In genomic region chr6:54507808-54508207, GRCm38 (mm10) we compare ENCODE assay signal across 13 mouse cellular contexts. TPM values are rescaled to one million over a fixed set of nuclear protein-coding genes. Genes with fewer than 3 reads are reported as not detected.
DNase-seq lines count a peak whose midpoint lies in the region; ATAC-seq and TF ChIP-seq lines count a peak whose summit lies in the region.
"Had no signal": no experiment of that assay in that cellular context is flagged by ENCODE, and none has a peak within 500 bp of the region (broad histone marks: within the 10 kb centered on the region; RNA-seq: fewer than 3 reads in every experiment).

No protein-coding gene starts in this region.

- H3K9me3 ChIP-seq in forebrain, embryonic 11.5 days (ENCODE audit: control insufficient read depth, low read length) = no peaks in the 10 kb centered on the region
- H3K9me3 ChIP-seq in hindbrain, embryonic 14.5 days (ENCODE audit: control insufficient read depth, low read length) = no peaks in the 10 kb centered on the region
- no peaks in the 10 kb centered on the region for H3K9me3 ChIP-seq in midbrain, embryonic 16.5 days (replicated peaks; ENCODE audit: control insufficient read depth, low read length, poor library complexity, severe bottlenecking)

- 54% methylated on average over 5 of the region's 5 CpGs for WGBS in forebrain, embryonic 11.5 days
- 50% methylated on average over 5 of the region's 5 CpGs for WGBS in hindbrain, embryonic 14.5 days
- 49% methylated on average over 5 of the region's 5 CpGs for WGBS in midbrain, embryonic 16.5 days
- WGBS in kidney, adult 2 months = 69% methylated on average over 5 of the region's 5 CpGs

- peaks cover 19% of the 10 kb centered on the region; the same call in 1 of the 2 replicates for H3K4me1 ChIP-seq in forebrain, embryonic 11.5 days (replicated peaks; ENCODE audit: control insufficient read depth, insufficient read depth, low read length)
- peaks cover 18% of the 10 kb centered on the region for H3K4me1 ChIP-seq in hindbrain, embryonic 14.5 days (replicated peaks; ENCODE audit: control insufficient read depth, insufficient read depth, low read length)
- H3K4me1 ChIP-seq in midbrain, embryonic 16.5 days (ENCODE audit: control insufficient read depth, insufficient read depth, low read length) = peaks cover 10% of the 10 kb centered on the region; the same call in 1 of the 2 replicates
- H3K4me1 ChIP-seq in kidney, adult 2 months (ENCODE audit: control insufficient read depth, insufficient read depth, low read length) = no peaks in the 10 kb centered on the region

- no peak overlapping the region for H3K4me3 ChIP-seq in forebrain, embryonic 11.5 days (ENCODE audit: low read depth, low read length)
- H3K4me3 ChIP-seq in hindbrain, embryonic 14.5 days (replicated peaks; ENCODE audit: low read length) = no peak overlapping the region
- H3K4me3 ChIP-seq in midbrain, embryonic 16.5 days (ENCODE audit: low read depth, low read length) = no peak overlapping the region
- no peak overlapping the region for H3K4me3 ChIP-seq in kidney, adult 2 months (ENCODE audit: insufficient read depth, low read depth, low read length)

- TF ChIP-seq CTCF in kidney, adult 2 months (conservative IDR thresholded peaks at IDR 0.05; ENCODE audit: insufficient read depth, insufficient read length, low read depth, low read length) = no peak

- peak; percentile 17; the same call in 1 of the 2 replicates for ATAC-seq in forebrain, embryonic 11.5 days (replicated peaks; ENCODE audit: low FRiP score)
- 0 out of 2 replicates have a peak, but pooled peaks have one; percentile 3 for ATAC-seq in hindbrain, embryonic 14.5 days (ENCODE audit: low FRiP score)
- peak; percentile 61 for ATAC-seq in midbrain, embryonic 16.5 days

- DNase-seq in heart, postnatal 4 days = peak; percentile 9
- DNase-seq in heart, postnatal 25 days (ENCODE audit: low spot score) = no peak
- no peak for DNase-seq in forebrain, embryonic 11.5 days (ENCODE audit: low spot score)
- DNase-seq in hindbrain, embryonic 14.5 days (ENCODE audit: low spot score) = no peak
- no peak for DNase-seq in spleen, adult 12 weeks (ENCODE audit: low spot score)
- DNase-seq in kidney, adult 2 months = no peak
- DNase-seq in cerebellum, adult 18-20 months = no peak
- DNase-seq: adrenal gland, postnatal 14 days; cerebellum, adult 11 months; gastrocnemius, postnatal 25 days; lung, adult 18-20 months; right cerebral cortex, postnatal 25 days had no signal

- peaks cover 2% of the 10 kb centered on the region; the same call in 1 of the 2 replicates for H3K36me3 ChIP-seq in forebrain, embryonic 11.5 days (ENCODE audit: control insufficient read depth, insufficient read depth, low read length)
- peaks cover 21% of the 10 kb centered on the region for H3K36me3 ChIP-seq in hindbrain, embryonic 14.5 days (replicated peaks; ENCODE audit: control insufficient read depth, insufficient read depth)
- H3K36me3 ChIP-seq in midbrain, embryonic 16.5 days (ENCODE audit: control insufficient read depth, insufficient read depth, low read length) = peaks cover 6% of the 10 kb centered on the region
- H3K36me3 ChIP-seq in kidney, adult 2 months (ENCODE audit: control insufficient read depth, insufficient read depth, low read length) = no peaks in the 10 kb centered on the region

- no peak for TF ChIP-seq POLR2A in kidney, adult 2 months (IDR thresholded peaks at IDR 0.05; ENCODE audit: low read depth, low read length)

- H3K27me3 ChIP-seq in forebrain, embryonic 11.5 days (ENCODE audit: control insufficient read depth, insufficient read depth, low read length) = no peaks in the 10 kb centered on the region
- no peaks in the 10 kb centered on the region for H3K27me3 ChIP-seq in hindbrain, embryonic 14.5 days (ENCODE audit: control insufficient read depth, insufficient read depth, low read length)
- H3K27me3 ChIP-seq in midbrain, embryonic 16.5 days (ENCODE audit: control insufficient read depth, insufficient read depth, low read depth, low read length) = no peaks in the 10 kb centered on the region
- no peaks in the 10 kb centered on the region for H3K27me3 ChIP-seq in kidney, adult 2 months (replicated peaks; ENCODE audit: control insufficient read depth, insufficient read depth, low read length)

- no peak overlapping the region for H3K4me2 ChIP-seq in forebrain, embryonic 11.5 days (ENCODE audit: low read depth, low read length, severe bottlenecking)
- no peak overlapping the region for H3K4me2 ChIP-seq in hindbrain, embryonic 14.5 days (replicated peaks)
- H3K4me2 ChIP-seq in midbrain, embryonic 16.5 days (ENCODE audit: low read length) = no peak overlapping the region

- intact Hi-C loops in heart, postnatal 25 days (cut with DNase I) = loop anchor here (1.0 kb wide), 1 partner anchor 117 kb away; no protein-coding TSS in a partner anchor

- peak overlapping the region; percentile 31; the same call in 1 of the 2 replicates for H3K27ac ChIP-seq in forebrain, embryonic 11.5 days (ENCODE audit: low read depth, low read length)
- peak overlapping the region; percentile 85 for H3K27ac ChIP-seq in hindbrain, embryonic 14.5 days
- peak overlapping the region; percentile 53 for H3K27ac ChIP-seq in midbrain, embryonic 16.5 days (ENCODE audit: low read length)
- H3K27ac ChIP-seq in kidney, adult 2 months (ENCODE audit: insufficient read depth, low read depth, low read length) = no peak overlapping the region

- H3K9ac ChIP-seq in forebrain, embryonic 11.5 days (ENCODE audit: low read length) = no peak overlapping the region
- peak overlapping the region; percentile 48 for H3K9ac ChIP-seq in hindbrain, embryonic 14.5 days
- H3K9ac ChIP-seq in midbrain, embryonic 16.5 days (ENCODE audit: low read depth, low read length) = no peak overlapping the region

RNA-seq across cellular contexts. Expression of gene Scrn1, which starts 58.5 kb away (rescaled TPM):
- 10 to 100 TPM in 1 of 2 experiments, 1 to 10 TPM in 1; 7.4 to 10.5 TPM for total RNA-seq in heart, postnatal 4 days (2021)
- 10 to 100 TPM in 1 of 2 experiments, 1 to 10 TPM in 1; 9.2 to 12.0 TPM for total RNA-seq in heart, postnatal 25 days (2021)
- 102 and 123 TPM in 2 replicates for polyA plus RNA-seq in forebrain, embryonic 11.5 days (2014; fragmentation: Nextera tagmentation; extraction: Ambion mirVana)
- 103 and 105 TPM in 2 replicates for polyA plus RNA-seq in hindbrain, embryonic 14.5 days (2014; fragmentation: Nextera tagmentation; extraction: Ambion mirVana)
- polyA plus RNA-seq in midbrain, embryonic 16.5 days (2015; fragmentation: Nextera tagmentation; extraction: Ambion mirVana) = 125 and 130 TPM in 2 replicates
- 2.3 and 2.6 TPM in 2 replicates for polyA plus RNA-seq in kidney, adult 2 months (2012; rRNA removed)

Comparison
In these comparisons a context has a peak if more than half of its experiments do, and no peak if none do; other contexts are left out.
1. ATAC-seq: peak in every context shown above with its lines; median percentile 61 in midbrain, embryonic 16.5 days; 17 in forebrain, embryonic 11.5 days; 3 in hindbrain, embryonic 14.5 days.
2. RNA of gene Scrn1, which starts 58.5 kb away (polyA plus RNA-seq): 125 to 130 TPM in midbrain, embryonic 16.5 days, 103 to 105 TPM in hindbrain, embryonic 14.5 days and 102 to 123 TPM in forebrain, embryonic 11.5 days; 2.3 to 2.6 TPM in kidney, adult 2 months; every median in the first group is over 10 times any median in the second.